In the genomic region with DNA sequence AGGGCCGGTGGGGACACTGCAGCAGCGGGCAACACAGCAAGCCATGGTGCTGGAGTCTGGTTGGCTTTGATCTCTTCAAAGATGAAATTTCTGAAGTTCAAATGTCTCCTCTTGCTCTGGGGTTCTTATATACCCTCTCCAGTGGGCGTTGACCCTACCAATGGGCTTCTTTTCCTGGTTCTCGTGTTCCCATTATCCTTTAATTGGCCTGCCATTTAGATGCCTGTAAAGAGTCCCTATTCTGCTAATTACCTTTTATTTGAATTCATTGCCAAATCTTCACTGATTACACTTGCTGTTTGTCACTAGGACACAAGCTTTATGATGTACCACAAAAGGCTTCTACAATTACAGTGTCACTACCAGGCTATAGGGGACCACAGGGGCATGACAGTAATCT, we compare ENCODE assay signal across 29 mouse cellular contexts. TPM values are rescaled to one million over a fixed set of nuclear protein-coding genes. Genes with fewer than 3 reads are reported as not detected.
A peak's percentile ranks its signal among the peaks of the same experiment; 100 is the strongest.
DNase-seq lines count a peak whose midpoint lies in the region; ATAC-seq and TF ChIP-seq lines count a peak whose summit lies in the region.
"Had no signal": no experiment of that assay in that cellular context is flagged by ENCODE, and none has a peak within 500 bp of the region (broad histone marks: within the 10 kb centered on the region; RNA-seq: fewer than 3 reads in every experiment).

A gene (minus strand): TSS at position 101 of the 400 bp plus-strand sequence.

- no peak within 1 kb of the TSS for H3K4me2 ChIP-seq in embryonic facial prominence, embryonic 15.5 days (replicated peaks)
- no peak within 1 kb of the TSS for H3K4me2 ChIP-seq in forebrain, embryonic 14.5 days (ENCODE audit: low read length)
- H3K4me2 ChIP-seq in forebrain, embryonic 15.5 days (replicated peaks), result no peak within 1 kb of the TSS
- peak within 1 kb of the TSS; percentile 69 for H3K4me2 ChIP-seq in CH12.LX (ENCODE audit: insufficient read depth, low read depth, poor library complexity, severe bottlenecking)

- DNase-seq in embryonic facial prominence, embryonic 10.5 days (ENCODE audit: low spot score), result no peak
- peak; percentile 16 for DNase-seq in forebrain, embryonic 14.5 days (ENCODE audit: low spot score)
- DNase-seq in CH12.LX (ENCODE audit: extremely low read depth), result no peak
- DNase-seq in brain, embryonic 14.5 days (ENCODE audit: low read depth), result peak; percentile 35
- DNase-seq in T-cell, adult 2 months (ENCODE audit: low spot score), result no peak
- no peak for DNase-seq in kidney, postnatal 10 days
- DNase-seq: adrenal gland, adult 2 months; adrenal gland, adult 8-10 months; adrenal gland, postnatal 10 days; adrenal gland, postnatal 14 days; adrenal gland, postnatal 25 days; adrenal gland, postnatal 36 days; B cell, adult 2 months; cerebellum, adult 11 months; cerebellum, adult 11-12 months; cerebellum, adult 18-20 months; cerebellum, adult 2 months; cerebellum, adult 8-10 months had no signal

- no peak for TF ChIP-seq POLR2A in CH12.LX (IDR thresholded peaks at IDR 0.05; ENCODE audit: low read depth, low read length)
- TF ChIP-seq POLR2A in brain, embryonic 14.5 days (IDR thresholded peaks at IDR 0.05; ENCODE audit: borderline replicate concordance, extremely low read depth, insufficient read depth, insufficient read length, poor library complexity, severe bottlenecking), result no peak

- no peak for ATAC-seq in embryonic facial prominence, embryonic 15.5 days (ENCODE audit: insufficient number of reproducible peaks, low FRiP score, low TSS enrichment, low read depth)
- no peak for ATAC-seq in forebrain, embryonic 14.5 days
- ATAC-seq in forebrain, embryonic 15.5 days (replicated peaks), result no peak
- ATAC-seq: activated CD4-positive, CD25-positive, alpha-beta regulatory T cell, adult 4 months; CD4-positive, CD25-positive, alpha-beta regulatory T cell, adult 4 months; Patski had no signal

- H3K27me3 ChIP-seq in embryonic facial prominence, embryonic 15.5 days, result no peaks in the 10 kb centered on the region
- no peaks in the 10 kb centered on the region for H3K27me3 ChIP-seq in embryonic facial prominence, embryonic 10.5 days (replicated peaks; ENCODE audit: low read depth, poor library complexity, severe bottlenecking)
- no peaks in the 10 kb centered on the region for H3K27me3 ChIP-seq in forebrain, embryonic 14.5 days (replicated peaks; ENCODE audit: control insufficient read depth, insufficient read depth, low read length)
- no peaks in the 10 kb centered on the region for H3K27me3 ChIP-seq in forebrain, embryonic 15.5 days
- peaks cover 56% of the 10 kb centered on the region for H3K27me3 ChIP-seq in CH12.LX (replicated peaks)
- H3K27me3 ChIP-seq: Patski had no signal

- no peaks in the 10 kb centered on the region for H3K36me3 ChIP-seq in embryonic facial prominence, embryonic 15.5 days
- no peaks in the 10 kb centered on the region for H3K36me3 ChIP-seq in embryonic facial prominence, embryonic 10.5 days (replicated peaks)
- H3K36me3 ChIP-seq in forebrain, embryonic 14.5 days (ENCODE audit: control insufficient read depth, insufficient read depth, low read length), result no peaks in the 10 kb centered on the region
- no peaks in the 10 kb centered on the region for H3K36me3 ChIP-seq in forebrain, embryonic 15.5 days
- H3K36me3 ChIP-seq in CH12.LX (replicated peaks in 1 of 2; ENCODE audit: control insufficient read depth in 1 of 2, insufficient read depth in 1 of 2, low read length in 1 of 2), result no peaks in the 10 kb centered on the region
- H3K36me3 ChIP-seq: G1E had no signal

- no peaks in the 10 kb centered on the region for H3K4me1 ChIP-seq in embryonic facial prominence, embryonic 15.5 days
- no peaks in the 10 kb centered on the region for H3K4me1 ChIP-seq in embryonic facial prominence, embryonic 10.5 days
- no peaks in the 10 kb centered on the region for H3K4me1 ChIP-seq in forebrain, embryonic 14.5 days (ENCODE audit: control insufficient read depth, insufficient read depth, low read length)
- H3K4me1 ChIP-seq in forebrain, embryonic 15.5 days, result no peaks in the 10 kb centered on the region
- no peaks in the 10 kb centered on the region for H3K4me1 ChIP-seq in CH12.LX (ENCODE audit: control insufficient read depth in 1 of 2, insufficient read depth in 2 of 2)

- 69% methylated on average over 4 of the region's 4 CpGs for WGBS in embryonic facial prominence, embryonic 15.5 days
- WGBS in embryonic facial prominence, embryonic 10.5 days, result 71% methylated on average over 4 of the region's 4 CpGs
- WGBS in forebrain, embryonic 14.5 days, result 34% methylated on average over 3 of the region's 4 CpGs
- 49% methylated on average over 4 of the region's 4 CpGs for WGBS in forebrain, embryonic 15.5 days

- H3K27ac ChIP-seq in embryonic facial prominence, embryonic 15.5 days (replicated peaks), result 0 out of 2 replicates have a peak within 1 kb of the TSS, but pooled peaks have one; percentile 39
- H3K27ac ChIP-seq in embryonic facial prominence, embryonic 10.5 days (replicated peaks), result no peak within 1 kb of the TSS
- no peak within 1 kb of the TSS for H3K27ac ChIP-seq in forebrain, embryonic 14.5 days (ENCODE audit: low read depth, low read length)
- no peak within 1 kb of the TSS for H3K27ac ChIP-seq in forebrain, embryonic 15.5 days (replicated peaks)
- H3K27ac ChIP-seq in CH12.LX (ENCODE audit: insufficient read depth, low read depth), result no peak within 1 kb of the TSS

- no peak within 1 kb of the TSS for H3K4me3 ChIP-seq in embryonic facial prominence, embryonic 15.5 days (replicated peaks)
- no peak within 1 kb of the TSS for H3K4me3 ChIP-seq in embryonic facial prominence, embryonic 10.5 days
- no peak within 1 kb of the TSS for H3K4me3 ChIP-seq in forebrain, embryonic 14.5 days (ENCODE audit: low read depth, low read length)
- no peak within 1 kb of the TSS for H3K4me3 ChIP-seq in forebrain, embryonic 15.5 days
- H3K4me3 ChIP-seq in CH12.LX (replicated peaks in 1 of 3; ENCODE audit: low read depth in 2 of 3, low read length in 2 of 3, poor library complexity in 1 of 3), result no peak within 1 kb of the TSS

- H3K9ac ChIP-seq in embryonic facial prominence, embryonic 15.5 days, result no peak within 1 kb of the TSS
- no peak within 1 kb of the TSS for H3K9ac ChIP-seq in forebrain, embryonic 14.5 days (ENCODE audit: low read length)
- no peak within 1 kb of the TSS for H3K9ac ChIP-seq in forebrain, embryonic 15.5 days (replicated peaks)
- H3K9ac ChIP-seq in CH12.LX (ENCODE audit: insufficient read depth, low read depth), result no peak within 1 kb of the TSS

- dilution Hi-C loops in CH12.LX (cut with MboI; ENCODE audit: extremely low pct_ligation_motif_present, extremely low pct_unique_long_range_greater_than_20kb, low sequenced_read_pairs), result no loop called here

- TF ChIP-seq EP300 in CH12.LX (IDR thresholded peaks at IDR 0.05; ENCODE audit: low read length), result no peak

- in situ Hi-C loops in CH12.LX (cut with MboI; ENCODE audit: low pct_ligation_motif_present, low pct_unique_long_range_greater_than_20kb, low sequenced_read_pairs), result no loop called here

- no peaks in the 10 kb centered on the region for H3K9me3 ChIP-seq in embryonic facial prominence, embryonic 15.5 days (replicated peaks)
- no peaks in the 10 kb centered on the region for H3K9me3 ChIP-seq in embryonic facial prominence, embryonic 10.5 days
- H3K9me3 ChIP-seq in forebrain, embryonic 14.5 days (replicated peaks; ENCODE audit: control insufficient read depth, low read length), result no peaks in the 10 kb centered on the region
- no peaks in the 10 kb centered on the region for H3K9me3 ChIP-seq in forebrain, embryonic 15.5 days
- H3K9me3 ChIP-seq in CH12.LX (replicated peaks; ENCODE audit: low read length), result no peaks in the 10 kb centered on the region
- H3K9me3 ChIP-seq: G1E had no signal

- no peak for TF ChIP-seq CTCF in CH12.LX (conservative IDR thresholded peaks at IDR 0.05 in 1 of 2, IDR thresholded peaks at IDR 0.05 in 1 of 2; ENCODE audit: low read depth in 2 of 2, low read length in 2 of 2)
- no peak for TF ChIP-seq CTCF in brain, embryonic 14.5 days (IDR thresholded peaks at IDR 0.05; ENCODE audit: borderline replicate concordance, extremely low read depth, insufficient read depth, insufficient read length)

- TF ChIP-seq RAD21 in CH12.LX (IDR thresholded peaks at IDR 0.05; ENCODE audit: low read depth, low read length), result no peak

- H3K79me2 ChIP-seq in CH12.LX (replicated peaks; ENCODE audit: control insufficient read depth, extremely low read depth, insufficient read depth, poor library complexity, severe bottlenecking), result no peaks in the 10 kb centered on the region

TF ChIP-seq in CH12.LX, 34 proteins besides CTCF, POLR2A, EP300 and RAD21:
- TF ChIP-seq MYC (IDR thresholded peaks at IDR 0.05; ENCODE audit: low read depth, low read length) (no peak), ELF1 (IDR thresholded peaks at IDR 0.05; ENCODE audit: low read depth, low read length) (no peak), JUN (IDR thresholded peaks at IDR 0.05; ENCODE audit: insufficient read depth, low read depth, low read length) (no peak), RCOR1 (conservative IDR thresholded peaks at IDR 0.05; ENCODE audit: low read depth, low read length) (no peak), MXI1 (IDR thresholded peaks at IDR 0.05; ENCODE audit: low read depth, low read length) (no peak), ZC3H11A (IDR thresholded peaks at IDR 0.05; ENCODE audit: low read depth, low read length) (no peak), E2F4 (IDR thresholded peaks at IDR 0.05; ENCODE audit: insufficient replicate concordance, low read depth, low read length) (no peak), ZKSCAN1 (IDR thresholded peaks at IDR 0.05; ENCODE audit: borderline replicate concordance, low read depth, low read length) (no peak)

RNA-seq across cellular contexts. Expression of the gene that starts here (rescaled TPM):
- polyA plus RNA-seq in embryonic facial prominence, embryonic 15.5 days (2015; fragmentation: Nextera tagmentation; extraction: Ambion mirVana), result 9.5 and 12.3 TPM in 2 replicates
- not detected in 2 replicates for polyA plus RNA-seq in embryonic facial prominence, embryonic 10.5 days (2016; fragmentation: Nextera tagmentation; extraction: Ambion mirVana)
- not detected in 2 replicates for polyA plus RNA-seq in forebrain, embryonic 14.5 days (2014; fragmentation: Nextera tagmentation; extraction: Ambion mirVana)
- not detected in 2 replicates for polyA plus RNA-seq in forebrain, embryonic 15.5 days (2015; fragmentation: Nextera tagmentation; extraction: Ambion mirVana)
- total RNA-seq in CH12.LX (2012; rRNA removed), result not detected in 2 replicates
- not detected in 2 replicates for total RNA-seq in CH12.LX (2014; rRNA removed)
- not detected in 2 replicates for polyA plus RNA-seq in CH12.LX (2012; ENCODE audit: insufficient read length, low read depth)
- not detected in 2 replicates for polyA plus RNA-seq in brain, embryonic 14.5 days (2012; rRNA removed)
- total RNA-seq: adrenal gland, adult 18-20 months; adrenal gland, adult 2 months; adrenal gland, adult 8-10 months; adrenal gland, postnatal 10 days; adrenal gland, postnatal 14 days; adrenal gland, postnatal 25 days; adrenal gland, postnatal 36 days; adrenal gland, postnatal 4 days; ES-E14; G1E; MEL had no signal
- polyA plus RNA-seq: activated CD4-positive, CD25-positive, alpha-beta regulatory T cell, adult 4 months; adrenal gland, adult 2 months; C2C12; CD4-positive, CD25-positive, alpha-beta regulatory T cell, adult 4 months; cerebellum, adult 2 months; G1E; Patski had no signal

Comparison
In these comparisons a context has a peak if more than half of its experiments do, and no peak if none do; other contexts are left out.
1. RNA of the gene that starts here (polyA plus RNA-seq): 9.5 to 12.3 TPM in embryonic facial prominence, embryonic 15.5 days; not detected in embryonic facial prominence, embryonic 10.5 days, not detected in forebrain, embryonic 14.5 days, not detected in forebrain, embryonic 15.5 days, not detected in CH12.LX and not detected in brain, embryonic 14.5 days; every median in the first group is over 10 times any median in the second.
2. Peak in DNase-seq in forebrain, embryonic 14.5 days; RNA of the gene not detected or under 1 TPM.
3. Peak in DNase-seq in brain, embryonic 14.5 days; RNA of the gene not detected or under 1 TPM.